Mouse (Mus musculus) embryonic fibroblast, embryonic 13.5 days (primary cell): ENCODE measurements around the gene Neurl1b.

Experiments
- CTCF ChIP-seq: IDR thresholded peaks from 2 replicates; pipeline ENCODE4 v1.5.1; 2011; ENCODE audit warnings: mild to moderate bottlenecking, control low read depth, low read length, moderate library complexity, borderline replicate concordance; ENCODE audit not compliant: insufficient read depth
- POLR2A ChIP-seq: IDR thresholded peaks from 2 replicates; pipeline ENCODE4 v1.6.1; 2011; ENCODE audit warnings: low read depth, mild to moderate bottlenecking, control low read depth, low read length, moderate library complexity

DNA sequence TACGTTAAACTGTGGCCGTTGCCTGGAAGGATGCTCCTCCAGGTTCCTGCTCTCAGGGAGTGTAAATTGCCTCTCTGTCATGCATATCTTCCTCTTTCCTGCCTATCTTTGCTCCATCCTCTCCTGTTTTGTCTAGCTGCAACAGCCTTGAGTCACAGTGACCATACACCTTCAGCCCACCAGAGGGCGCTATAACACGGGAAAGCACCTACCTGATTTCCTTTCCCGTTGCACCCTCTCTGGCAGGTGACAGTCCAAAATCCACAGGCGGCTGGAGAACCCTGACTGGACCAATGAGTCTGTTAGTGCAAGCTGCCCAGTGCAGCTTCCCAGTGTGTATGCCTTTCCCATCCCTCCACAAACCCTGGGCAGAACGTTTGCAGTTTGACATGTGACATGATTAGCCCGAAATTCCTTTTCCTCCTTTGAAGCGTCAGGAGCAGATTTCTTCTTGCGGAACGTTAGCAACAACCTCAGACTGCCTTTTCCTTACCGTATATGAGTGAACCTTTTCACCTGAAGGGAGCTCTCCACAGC, 48.1 kb downstream of the Neurl1b start:
- TF ChIP-seq CTCF (peak; percentile 92), POLR2A (no peak)
